Mouse (Mus musculus) kidney, postnatal 36 days (tissue): ENCODE data around the gene Mrpl33.

ENCODE experiments used
- DNase-seq, 2 experiments: peaks; one replicate each; pipeline ENCODE4 v3.0.0; 2021 to 2022; ENCODE audit warnings: mixed read lengths in 2 of 2

The Mrpl33 gene

DNA sequence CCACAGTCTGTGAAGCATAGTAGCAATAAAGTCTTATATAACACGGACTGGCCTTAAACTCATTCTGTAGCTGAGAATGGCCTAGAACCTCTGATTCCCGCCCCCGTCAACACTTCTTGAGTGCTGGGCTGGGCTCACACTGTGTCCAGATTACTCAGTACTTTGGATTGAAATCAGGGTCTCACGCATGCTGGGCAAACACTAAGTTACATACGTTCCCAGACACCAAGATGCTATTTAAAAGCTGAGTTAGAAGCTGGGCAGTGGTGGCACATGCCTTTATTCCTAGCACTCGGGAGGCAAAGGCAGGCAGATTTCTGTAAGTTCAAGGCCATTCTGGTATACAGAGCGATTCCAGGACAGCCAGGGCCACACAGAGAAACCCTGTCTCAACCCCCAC is 1.4 kb downstream of the Mrpl33 start:
- DNase-seq: no peak

DNA sequence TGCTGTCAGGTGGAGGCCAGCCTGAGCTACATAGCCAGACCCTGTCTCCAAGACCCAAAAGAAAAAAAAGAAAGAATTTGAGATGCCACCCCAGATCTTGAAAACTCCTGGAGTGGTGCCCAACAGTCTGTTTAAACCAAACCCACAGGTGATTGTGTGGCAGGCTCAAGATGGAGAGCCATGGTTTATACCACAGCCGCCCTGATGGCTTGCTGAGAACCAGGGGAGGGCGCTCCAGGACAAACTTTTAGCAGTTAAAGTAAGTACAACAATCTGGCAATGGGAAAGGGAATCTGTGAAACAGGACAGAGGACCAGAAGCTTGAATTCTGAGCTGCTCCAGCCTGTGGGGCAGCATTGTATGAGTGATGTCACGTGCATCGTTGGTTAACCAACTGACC is 1.8 kb downstream of the Mrpl33 start:
- peak; percentile 22 to 67 for DNase-seq

DNA sequence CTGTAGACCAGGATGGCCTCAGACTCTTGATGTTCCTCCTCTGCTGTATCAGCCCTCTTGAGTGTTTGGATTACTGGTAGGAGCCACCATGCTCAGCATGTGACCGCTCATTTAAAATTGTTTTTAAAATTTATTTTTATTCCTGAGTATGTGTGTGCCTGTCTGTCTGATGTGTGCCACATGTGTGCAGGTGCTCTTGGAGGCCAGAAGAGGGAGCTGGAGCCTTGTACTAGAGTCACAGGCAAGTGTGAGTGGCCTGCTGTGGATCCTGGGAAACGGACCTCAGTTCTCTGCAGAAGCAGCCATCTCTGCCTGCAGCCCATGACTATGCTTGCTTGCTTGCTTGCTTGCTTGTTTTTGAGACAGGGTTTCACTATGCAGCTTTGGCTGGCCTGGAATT is 2.4 kb downstream of the Mrpl33 start:
- no peak for DNase-seq

DNA sequence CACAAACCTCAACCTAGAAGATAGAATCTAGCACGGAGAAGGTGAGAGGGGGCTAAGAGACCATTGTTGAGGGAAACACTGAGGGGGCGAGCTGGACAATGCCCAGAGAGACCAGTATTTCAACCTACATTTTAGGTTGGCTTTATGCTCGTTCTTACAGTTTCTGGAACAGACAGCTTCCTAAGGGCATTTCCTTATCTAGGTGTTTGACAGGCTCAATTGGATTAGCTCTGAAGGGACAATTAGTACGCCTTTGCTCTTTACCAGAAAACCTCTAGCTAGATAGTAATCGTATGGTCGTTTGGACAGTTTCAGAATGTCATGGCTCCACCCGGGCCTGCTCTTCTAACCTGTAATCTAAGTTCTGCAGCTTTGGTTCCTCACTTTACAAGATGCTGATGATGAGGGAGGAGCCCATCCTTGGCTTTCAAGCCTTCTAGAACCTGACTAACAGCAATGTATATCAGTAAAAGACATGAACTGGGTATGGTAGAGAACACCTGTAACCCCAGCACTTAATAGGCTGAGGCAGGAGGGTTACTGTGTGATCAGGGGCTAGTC is 4.5 kb downstream of the Mrpl33 start:
- no peak for DNase-seq

DNA sequence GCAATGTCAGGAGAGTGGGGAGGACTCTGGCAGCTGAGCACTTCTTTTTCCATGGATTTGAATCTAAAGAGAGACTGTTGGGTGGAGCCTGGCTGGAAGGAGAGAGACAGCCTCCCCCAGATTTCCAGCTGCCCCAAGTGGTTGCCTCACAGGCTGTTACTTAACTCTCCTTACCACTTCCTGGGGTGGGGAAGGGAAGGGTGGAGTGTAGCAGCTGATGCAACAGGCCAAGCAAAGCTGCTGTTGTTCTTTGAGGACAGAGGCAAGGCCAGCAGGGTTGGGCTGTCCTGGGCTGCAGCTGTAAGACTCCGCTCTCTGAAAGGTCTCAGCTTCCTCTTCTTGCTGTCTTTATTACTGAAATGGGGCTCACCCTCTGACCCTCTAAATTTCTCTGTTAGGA is 5.6 kb downstream of the Mrpl33 start:
- peak; percentile 31 to 40 for DNase-seq

DNA sequence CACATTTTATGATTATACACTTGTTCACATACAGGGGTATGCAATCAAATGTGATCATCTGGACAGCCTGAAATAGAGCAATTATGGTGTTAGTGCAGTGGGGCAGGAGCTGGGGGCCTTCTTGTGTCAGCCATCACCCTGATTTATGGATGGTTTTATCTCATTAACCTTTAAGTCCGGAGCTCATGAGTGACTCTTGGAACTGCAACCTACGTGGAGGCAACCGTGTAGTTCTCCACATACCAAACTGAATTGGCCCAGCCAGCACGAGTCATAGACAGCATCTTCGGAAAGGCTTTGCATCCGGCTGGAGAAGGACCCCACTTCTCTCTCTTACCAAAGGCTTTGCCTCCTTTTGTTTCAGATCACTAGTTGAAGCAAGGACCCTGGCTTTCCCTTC is 7.0 kb downstream of the Mrpl33 start:
- no peak for DNase-seq

DNA sequence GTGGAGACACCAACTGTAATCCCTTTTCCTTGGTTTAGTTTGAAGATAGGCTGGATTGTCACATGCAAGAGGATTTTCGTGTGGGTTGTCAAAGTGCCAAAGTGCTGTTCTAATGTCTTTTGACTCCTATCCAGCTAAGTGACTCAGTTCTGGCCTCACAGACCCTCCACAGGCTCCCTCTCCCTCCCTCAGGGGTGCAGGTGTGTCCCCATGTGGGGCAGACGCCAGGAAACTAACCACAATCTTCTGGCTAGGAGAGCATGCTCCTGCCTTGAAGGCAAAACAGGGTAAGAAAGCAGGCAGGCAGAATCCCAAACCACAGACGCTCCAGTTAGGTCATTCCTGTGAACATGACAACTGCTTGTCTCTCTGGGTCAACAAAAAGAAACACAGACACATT is 9.4 kb downstream of the Mrpl33 start:
- no peak for DNase-seq

DNA sequence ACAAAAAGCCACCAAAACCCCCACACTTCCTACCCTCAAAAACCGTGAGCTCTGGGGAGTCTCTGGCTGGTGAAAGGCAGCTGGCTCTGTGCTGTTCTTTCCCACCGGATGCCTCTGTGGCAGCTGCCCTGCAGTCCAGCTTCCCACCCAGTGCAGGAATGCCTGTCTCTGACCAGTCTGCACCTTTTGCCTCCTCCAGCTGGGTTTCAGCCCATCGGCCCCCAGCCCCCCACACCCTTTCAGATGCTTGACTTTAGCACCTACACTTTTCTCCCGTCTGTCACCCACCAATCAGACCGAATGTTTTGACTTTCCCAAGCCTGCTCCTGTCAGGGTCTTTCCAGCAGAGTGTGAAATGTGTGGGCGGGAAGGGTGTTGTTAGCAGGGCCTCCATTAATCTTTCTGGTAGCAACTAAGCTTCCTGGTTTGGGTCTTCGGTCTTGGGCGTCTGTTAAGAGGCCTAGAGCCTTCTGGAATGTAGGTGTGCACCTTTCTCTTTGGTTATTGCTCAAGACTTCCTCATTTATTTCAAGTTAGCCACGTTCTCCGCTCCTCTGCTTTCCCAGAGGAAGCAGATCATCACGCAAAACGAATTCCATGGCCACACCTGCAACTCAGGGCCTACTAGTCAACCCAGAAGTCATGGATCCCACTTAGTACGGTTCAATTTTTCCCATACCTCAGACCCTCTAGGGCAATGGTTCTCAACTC is 13.8 kb downstream of the Mrpl33 start:
- DNase-seq: no peak

DNA sequence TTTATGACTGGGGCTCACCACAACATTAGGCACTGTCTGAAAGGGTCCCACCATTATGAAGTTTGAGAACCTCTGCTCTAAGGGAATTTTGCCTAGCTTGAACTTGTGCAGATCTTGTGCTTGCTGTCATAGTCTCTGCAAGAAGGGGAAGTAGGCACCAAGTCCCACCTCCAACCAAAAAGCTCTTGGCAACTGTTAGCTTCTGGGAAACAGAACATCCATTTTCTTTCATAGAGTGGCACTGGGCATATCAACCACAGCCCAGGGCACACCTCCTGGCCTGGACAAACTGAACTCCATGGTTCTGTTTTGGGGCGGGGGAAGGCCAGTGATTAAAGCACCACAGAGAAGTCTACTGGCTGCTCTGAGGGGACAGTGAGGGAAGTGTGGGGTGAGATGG is 14.5 kb downstream of the Mrpl33 start:
- DNase-seq: no peak

DNA sequence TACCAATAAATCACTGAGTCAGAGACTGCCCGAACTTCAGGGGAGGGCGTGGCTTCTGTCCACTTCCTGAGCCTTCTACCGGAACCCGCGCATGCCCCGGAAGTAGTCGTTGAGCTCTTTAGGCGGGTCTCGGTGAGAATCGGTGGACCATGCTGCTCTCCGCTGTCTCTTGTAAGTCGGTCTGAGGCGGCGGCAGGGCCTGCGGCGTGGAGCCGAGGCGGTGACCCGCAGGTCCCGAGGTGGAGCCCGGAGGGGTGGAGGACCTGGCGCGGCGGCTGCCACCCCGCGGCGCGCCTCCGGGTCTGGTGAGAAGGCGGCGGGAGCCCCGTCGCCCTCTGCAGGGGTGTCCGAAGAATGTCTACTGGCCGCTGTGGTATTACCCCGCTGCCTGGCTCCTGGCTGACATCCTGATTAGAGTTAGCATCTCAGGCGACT is 17.1 kb downstream of the Mrpl33 start:
- peak; percentile 93 to 94 for DNase-seq

DNA sequence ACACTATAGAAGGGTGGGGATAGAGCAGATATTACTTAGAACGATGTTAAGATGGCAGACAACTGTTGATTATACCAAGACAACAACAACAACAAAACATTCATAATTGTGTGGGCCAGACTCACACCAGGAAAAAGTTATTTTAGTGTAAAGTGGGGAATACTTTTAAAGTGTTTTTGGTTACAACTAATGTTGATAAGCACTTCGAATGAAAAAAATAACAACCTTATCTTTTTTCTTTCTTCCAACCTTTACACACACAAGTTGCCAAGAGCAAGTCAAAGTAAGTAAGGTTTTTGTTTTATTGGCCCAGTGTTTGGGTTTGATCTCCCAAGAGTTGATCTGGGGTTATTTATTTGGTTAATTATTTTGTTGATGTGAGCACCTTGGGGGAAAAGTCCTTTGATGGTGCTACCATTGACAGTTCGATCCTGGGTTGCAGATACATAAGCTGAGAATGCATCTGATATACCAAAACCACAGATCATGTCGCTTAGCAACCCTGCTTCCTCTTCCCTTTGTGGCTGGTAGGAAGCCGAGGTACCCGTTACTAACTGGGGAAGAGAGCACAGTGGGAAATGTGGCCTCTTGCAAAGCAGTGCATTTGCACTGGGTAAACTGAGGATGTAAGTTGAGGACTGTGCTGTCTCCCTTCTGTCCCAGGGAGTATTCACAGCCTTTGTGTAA is 17.7 kb downstream of the Mrpl33 start:
- no peak for DNase-seq

DNA sequence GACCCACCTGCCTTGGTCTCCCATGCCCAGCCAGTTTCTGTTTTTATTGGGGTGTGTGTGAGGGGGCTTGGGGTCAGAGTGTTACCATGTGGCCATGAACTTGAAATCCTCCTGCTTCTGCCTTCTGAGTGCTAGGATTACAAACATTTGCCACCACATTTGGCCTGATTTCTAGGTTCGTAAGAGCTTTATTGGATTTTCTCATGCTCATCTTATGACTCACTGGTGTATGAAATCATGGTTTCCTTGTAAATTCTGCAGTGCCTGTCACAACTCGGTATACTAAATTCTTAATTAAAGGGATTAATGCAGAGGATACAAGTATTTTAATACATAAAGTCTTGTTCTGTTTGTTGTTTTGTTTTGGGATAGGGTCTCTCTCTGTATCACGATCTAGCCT is 23.6 kb downstream of the Mrpl33 start:
- DNase-seq: no peak

DNA sequence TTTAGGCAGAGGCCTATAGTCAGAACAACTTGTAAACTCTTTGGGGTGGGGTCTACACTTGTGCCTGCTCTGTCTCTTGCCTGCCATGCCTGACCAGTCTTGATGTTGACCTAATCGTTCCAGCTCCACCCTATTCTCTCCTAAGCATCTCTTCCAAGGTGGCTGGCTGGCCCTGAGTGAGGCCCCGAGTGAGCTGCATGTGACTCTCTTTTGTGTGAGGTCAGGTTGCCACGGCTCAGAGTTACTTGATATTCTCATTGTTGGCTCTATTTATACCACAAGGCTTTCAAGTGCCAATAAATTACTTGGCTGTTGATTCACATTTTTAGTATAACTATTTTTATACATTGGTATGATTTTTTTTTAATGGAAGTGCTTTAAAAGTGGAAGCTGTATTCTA is 30.4 kb downstream of the Mrpl33 start:
- DNase-seq: no peak

DNA sequence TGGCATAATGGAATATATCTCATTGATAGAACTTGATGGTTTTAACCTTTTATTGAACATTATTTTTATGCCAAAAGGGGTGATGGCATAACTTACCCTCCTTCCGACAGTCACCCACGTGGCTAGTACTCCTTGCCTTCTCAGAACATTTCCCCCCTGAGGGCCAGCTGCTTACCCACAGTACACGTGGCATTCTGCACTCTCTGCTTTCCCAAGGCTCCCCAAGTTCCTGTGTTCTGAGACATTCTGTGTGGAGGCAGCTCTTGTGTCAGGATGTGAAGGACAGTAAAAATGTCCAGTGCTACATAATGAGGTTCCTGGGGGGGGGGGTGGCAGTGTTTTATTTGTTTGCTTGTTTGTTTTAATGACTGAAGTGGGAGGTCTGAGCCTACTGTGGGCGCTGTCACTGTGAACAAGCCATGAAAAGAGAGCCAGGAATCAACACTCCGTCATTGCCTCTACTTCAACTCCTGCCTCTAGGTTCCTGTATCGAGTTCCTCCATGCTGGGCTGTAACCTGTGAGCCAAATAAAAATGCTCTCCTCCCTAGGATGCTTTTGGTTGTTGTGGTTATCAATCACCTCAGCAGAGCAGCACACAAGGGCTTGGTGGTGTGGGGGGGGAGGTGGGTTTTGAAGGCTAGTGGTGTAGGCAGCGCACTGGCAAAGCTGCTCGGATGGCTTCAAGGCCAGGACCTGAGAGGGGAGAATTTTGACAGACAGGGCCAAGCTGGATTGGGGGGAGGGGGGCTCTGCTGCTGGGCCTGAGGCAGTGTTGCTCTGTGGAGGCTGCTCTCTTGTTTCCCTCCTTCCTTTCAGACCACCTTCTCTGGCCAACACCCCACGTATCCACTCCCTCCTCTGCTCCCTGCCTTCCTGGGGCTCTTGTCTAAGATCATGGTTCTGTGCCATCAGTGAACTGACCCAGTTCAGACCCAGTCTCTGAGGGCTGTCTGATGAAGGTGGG is 31.1 kb downstream of the Mrpl33 start:
- DNase-seq: no peak

DNA sequence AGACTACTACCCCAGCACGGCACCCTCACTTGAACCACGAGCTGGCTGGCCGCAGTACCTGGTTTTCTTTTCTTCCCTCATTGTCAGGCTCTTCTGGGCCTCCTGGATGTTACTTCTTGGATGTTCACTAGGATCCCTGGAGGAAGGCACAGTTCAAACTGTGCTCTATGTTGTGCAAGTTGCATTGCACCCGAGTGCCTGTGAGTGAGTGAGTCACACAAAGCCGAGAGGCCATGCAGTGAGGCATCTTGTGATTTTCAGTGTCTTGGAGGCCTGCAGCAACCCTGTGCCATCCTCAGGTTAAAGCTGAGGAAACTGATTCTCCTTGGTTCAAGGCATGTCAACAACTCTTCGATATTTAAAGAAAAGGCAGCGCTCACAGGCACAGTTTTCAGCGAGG is 31.8 kb downstream of the Mrpl33 start:
- no peak for DNase-seq

DNA sequence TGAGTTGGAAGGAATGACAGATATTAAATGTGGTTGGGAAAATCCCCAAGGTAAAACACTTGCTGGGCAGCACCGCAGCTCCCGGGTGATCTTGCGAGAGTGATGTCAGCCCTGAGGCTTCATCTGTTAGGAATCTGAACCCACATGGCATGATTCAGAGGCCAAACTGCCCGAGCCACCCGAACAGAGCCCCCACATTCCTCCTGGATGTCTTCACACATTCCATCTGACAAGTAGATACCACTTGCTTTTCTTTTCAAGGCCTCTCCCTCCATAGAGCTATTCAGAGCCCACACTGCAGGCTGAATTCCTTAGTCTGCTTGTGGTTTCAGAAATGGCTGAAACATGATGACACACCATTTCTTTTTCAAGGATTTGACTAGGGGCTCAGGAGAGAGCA is 33.3 kb downstream of the Mrpl33 start:
- DNase-seq: peak in 1 of 2 experiments; percentile 26

DNA sequence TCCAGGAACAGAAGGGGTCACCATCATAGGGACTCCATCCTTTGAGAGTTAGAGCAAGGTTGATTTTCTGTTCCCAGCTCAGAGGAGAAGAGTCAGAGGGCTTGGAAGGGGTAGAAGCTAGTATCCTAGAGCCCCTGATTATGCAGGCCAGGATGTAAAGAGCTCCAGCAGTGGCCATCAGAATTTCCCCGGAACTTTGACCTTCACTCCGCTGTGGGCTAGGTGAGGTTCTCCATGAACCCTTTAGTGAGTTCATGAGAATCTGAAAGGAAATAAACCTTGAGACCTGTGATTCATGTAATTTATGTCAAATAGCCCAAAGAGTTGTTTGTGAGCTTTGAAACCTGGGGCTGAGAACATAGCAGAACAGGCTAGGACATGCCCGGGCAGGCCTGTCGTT is 34.4 kb downstream of the Mrpl33 start:
- DNase-seq: peak in 1 of 2 experiments; percentile 6

DNA sequence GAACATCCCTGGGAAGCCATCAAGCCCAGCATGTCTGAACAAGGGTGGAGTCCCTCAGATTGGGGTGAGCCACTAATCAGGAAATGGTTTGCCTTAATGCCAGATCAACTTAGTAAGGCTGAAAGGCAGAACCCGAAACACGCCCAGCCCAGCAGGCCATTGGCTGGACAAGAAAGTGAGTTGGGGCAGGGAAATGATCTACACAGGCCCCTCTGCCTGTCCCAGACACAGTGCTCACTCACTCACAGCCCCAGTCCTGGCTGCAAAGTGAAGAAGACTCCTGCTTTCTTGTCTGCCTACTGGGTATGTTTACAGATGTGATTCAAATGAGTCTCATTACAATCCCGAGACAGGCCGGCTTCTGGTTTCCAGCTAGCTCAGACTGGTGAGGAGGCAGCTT is 37.4 kb downstream of the Mrpl33 start:
- no peak for DNase-seq

DNA sequence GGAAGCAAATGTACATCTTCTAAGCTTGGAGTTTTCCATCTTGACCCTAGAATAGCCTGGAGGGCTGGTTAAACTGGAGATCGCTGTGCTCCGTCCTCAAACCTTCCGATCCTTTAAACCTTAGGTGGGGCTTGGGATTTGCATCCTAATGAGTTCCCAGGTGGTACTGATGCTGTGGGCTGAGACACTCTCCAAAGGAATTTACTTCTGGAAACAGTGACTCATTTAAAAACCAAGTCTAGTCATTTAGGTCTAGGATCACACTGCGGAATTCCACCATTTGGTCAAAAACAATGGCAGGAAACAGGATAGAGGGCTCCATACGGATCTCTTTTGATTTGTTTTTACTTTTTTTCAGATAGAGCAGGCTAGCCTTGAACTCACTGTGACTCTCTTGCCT is 37.9 kb downstream of the Mrpl33 start:
- DNase-seq: no peak

DNA sequence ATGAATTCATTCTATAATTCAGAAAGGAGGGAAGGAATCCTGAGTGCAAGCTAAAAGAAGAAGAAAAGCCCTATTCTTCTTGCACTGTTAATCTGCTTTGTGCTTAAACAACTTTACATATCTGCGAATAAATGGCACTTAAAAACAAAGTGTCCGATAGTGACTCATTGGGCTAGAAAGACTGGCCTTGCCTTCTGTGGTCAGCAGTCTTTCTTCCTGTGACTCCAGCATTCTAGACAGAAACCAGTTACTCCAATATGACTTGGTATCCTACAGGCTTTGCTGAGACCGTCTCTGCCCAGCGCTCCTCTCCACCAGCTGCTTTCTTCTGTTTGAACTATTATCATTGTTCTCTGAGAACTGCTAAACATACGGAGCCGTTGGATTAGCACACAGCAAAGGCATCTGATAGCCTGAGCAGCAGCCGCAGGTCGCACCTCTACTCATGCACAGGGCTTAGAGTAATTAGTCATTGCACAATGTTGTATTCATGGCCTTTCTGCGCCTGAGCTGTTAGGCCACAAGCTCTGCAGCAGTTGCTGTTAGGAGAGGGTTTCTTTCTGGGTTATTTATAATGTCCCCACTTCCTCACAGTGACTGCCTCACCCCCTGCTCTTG is 40.0 kb downstream of the Mrpl33 start:
- DNase-seq: no peak

DNA sequence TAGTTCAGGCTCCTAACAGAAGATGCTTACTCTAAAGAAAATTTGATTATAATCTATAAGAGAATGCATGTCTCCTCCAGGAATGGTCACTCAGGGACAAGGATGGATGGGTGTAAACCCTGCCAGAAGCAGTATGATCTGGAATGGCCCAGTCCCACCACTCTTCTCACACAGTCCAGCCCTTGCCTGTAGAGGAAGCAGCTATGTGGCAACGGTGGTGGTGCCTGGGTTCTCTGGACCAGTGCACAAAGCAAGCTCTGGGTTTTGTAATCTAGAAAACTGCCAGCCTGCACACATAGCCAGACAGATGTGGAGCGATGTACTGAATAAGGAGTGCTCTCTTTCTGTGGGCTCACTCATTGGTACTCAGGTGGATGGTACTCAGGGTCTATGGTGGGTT is 43.8 kb downstream of the Mrpl33 start:
- no peak for DNase-seq

DNA sequence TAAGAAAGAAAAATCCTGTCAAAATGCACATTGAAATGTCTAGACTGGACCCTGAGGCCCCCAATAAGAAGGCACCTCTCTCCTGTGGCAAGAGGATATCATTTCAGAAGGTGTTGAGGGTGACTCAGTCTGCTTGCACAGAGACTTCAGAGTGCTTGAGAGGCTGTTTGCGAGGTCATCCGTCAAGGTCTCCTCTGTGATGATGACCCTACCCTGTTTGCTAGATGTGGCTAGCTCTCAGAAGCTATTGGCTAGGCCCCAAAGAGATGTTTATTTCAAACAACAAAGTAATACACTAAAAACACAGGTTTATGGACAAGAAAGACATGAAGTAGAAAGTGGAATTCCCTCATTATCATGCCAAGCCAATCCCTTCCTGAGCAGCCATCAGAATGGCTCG is 45.6 kb downstream of the Mrpl33 start:
- no peak for DNase-seq

DNA sequence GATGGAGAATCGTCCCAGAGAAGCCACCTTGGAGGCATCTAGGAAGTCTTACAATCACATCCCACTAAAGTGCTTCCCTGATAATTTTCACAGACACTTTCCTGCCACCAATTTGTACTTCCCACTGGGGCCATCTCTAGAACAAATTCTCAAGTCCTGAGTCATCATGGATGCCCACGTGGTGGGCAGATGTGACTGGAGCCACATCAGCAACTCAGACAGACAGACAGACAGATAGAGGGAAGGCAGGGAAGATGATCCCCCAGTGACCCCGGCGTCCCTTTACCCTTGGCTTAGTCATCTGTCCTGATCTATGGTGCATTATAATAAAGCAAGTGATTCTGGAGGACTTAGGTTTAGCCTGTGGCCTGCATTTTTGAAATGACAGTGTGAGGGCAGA is 47.5 kb downstream of the Mrpl33 start:
- no peak for DNase-seq
